ENCODE assay signal across 18 mouse cellular contexts in the genomic region with DNA sequence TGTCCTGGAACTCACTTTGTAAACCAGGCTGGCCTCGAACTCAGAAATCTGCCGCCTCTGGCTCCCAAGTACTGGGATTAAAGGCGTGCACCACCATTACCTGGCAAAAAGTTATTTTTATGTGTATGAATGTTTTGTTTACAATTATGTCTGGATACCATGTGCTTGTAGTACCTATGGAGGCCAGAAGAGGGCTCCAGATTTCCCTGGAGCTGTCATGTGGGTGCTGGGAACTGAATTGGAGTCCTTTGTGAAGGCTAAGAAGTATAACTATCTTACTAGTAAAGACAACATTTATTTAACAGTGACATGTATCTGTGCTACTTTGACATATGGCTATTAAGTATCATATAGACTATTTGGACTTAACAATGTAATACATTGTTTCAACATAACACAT. TPM values are rescaled to one million over a fixed set of nuclear protein-coding genes. Genes with fewer than 3 reads are reported as not detected.
DNase-seq lines count a peak whose midpoint lies in the region; ATAC-seq and TF ChIP-seq lines count a peak whose summit lies in the region.
"Had no signal": no experiment of that assay in that cellular context is flagged by ENCODE, and none has a peak within 500 bp of the region (broad histone marks: within the 10 kb centered on the region; RNA-seq: fewer than 3 reads in every experiment).

No protein-coding gene starts in this region.

- no peak overlapping the region for H3K27ac ChIP-seq in left cerebral cortex, adult 2 months
- H3K27ac ChIP-seq: embryonic facial prominence, embryonic 10.5 days; liver, embryonic 15.5 days had no signal

- H3K4me3 ChIP-seq in left cerebral cortex, adult 2 months: no peak overlapping the region
- H3K4me3 ChIP-seq: embryonic facial prominence, embryonic 10.5 days; liver, embryonic 15.5 days; myocyte had no signal

- intact Hi-C loops in left cerebral cortex, adult 2 months (cut with DNase I): loop anchor here (5.0 kb wide), 1 partner anchor 88 kb away; no protein-coding TSS in a partner anchor
- intact Hi-C loops in left cerebral cortex, postnatal 14 days (cut with DNase I): no loop called here

- no peak for DNase-seq in left cerebral cortex, adult 2 months (ENCODE audit: extremely low spot score in 1 of 2, low spot score in 2 of 2)
- no peak for DNase-seq in left cerebral cortex, postnatal 14 days (ENCODE audit: low spot score in 2 of 2)
- DNase-seq in A20 (ENCODE audit: low read depth, low spot score): peak; percentile 40
- peak; percentile 17 for DNase-seq in CD4-positive helper T cell, adult 2 months (ENCODE audit: low read depth, low spot score)
- peak; percentile 78 for DNase-seq in R1 (ENCODE audit: low read depth, low spot score)
- no peak for DNase-seq in spleen, postnatal 4 days (ENCODE audit: low spot score in 2 of 2)
- DNase-seq: adrenal gland, postnatal 14 days; cerebellum, adult 18-20 months; lung, postnatal 36 days; right cerebral cortex, adult 18-20 months; thymus, postnatal 14 days had no signal

- no peak for ATAC-seq in megakaryocyte-erythroid progenitor cell, adult 5-6 weeks (replicated peaks; ENCODE audit: low FRiP score, low TSS enrichment, poor library complexity, severe bottlenecking)
- ATAC-seq: activated CD4-positive, CD25-positive, alpha-beta regulatory T cell, adult 4 months; forebrain, embryonic 14.5 days; inflammation-experienced regulatory T-cells, adult 6 months had no signal

- peak; percentile 26 for TF ChIP-seq CTCF in left cerebral cortex, adult 2 months (IDR thresholded peaks at IDR 0.05)

RNA-seq across cellular contexts. Expression of a gene that starts 4.1 kb away (rescaled TPM):
- total RNA-seq in left cerebral cortex, adult 2 months (2021): 10 to 100 TPM; 61.7 to 64.5 TPM
- 10 to 100 TPM; 54.8 to 59.7 TPM for total RNA-seq in left cerebral cortex, postnatal 14 days (2021)
- 50.4 and 86.2 TPM in 2 replicates for total RNA-seq in megakaryocyte-erythroid progenitor cell, adult 5-6 weeks (2014; fragmentation: Nextera tagmentation)
- 50.3 and 52.2 TPM in 2 replicates for total RNA-seq in megakaryocyte-erythroid progenitor cell, adult 5-6 weeks (2017)

RNA-seq across cellular contexts. Expression of a gene that starts 35.1 kb away (rescaled TPM):
- 10 to 100 TPM; 38.0 to 38.7 TPM for total RNA-seq in left cerebral cortex, adult 2 months (2021)
- total RNA-seq in left cerebral cortex, postnatal 14 days (2021): 10 to 100 TPM; 46.1 to 50.8 TPM
- total RNA-seq in megakaryocyte-erythroid progenitor cell, adult 5-6 weeks (2014; fragmentation: Nextera tagmentation): 27.7 and 37.8 TPM in 2 replicates
- total RNA-seq in megakaryocyte-erythroid progenitor cell, adult 5-6 weeks (2017): 23.4 and 33.2 TPM in 2 replicates

Comparison
In these comparisons a context has a peak if more than half of its experiments do, and no peak if none do; other contexts are left out.
1. DNase-seq: peak in A20 (single experiment), CD4-positive helper T cell, adult 2 months (single experiment) and R1 (single experiment); none in left cerebral cortex, adult 2 months (0 of 2), left cerebral cortex, postnatal 14 days (0 of 2) and spleen, postnatal 4 days (0 of 2).